Mouse (Mus musculus) hindbrain, embryonic 12.5 days (tissue): ENCODE measurements around the gene Rbms3. TPM values are rescaled to one million over a fixed set of nuclear protein-coding genes. Genes with fewer than 3 reads are reported as not detected.

Experiments used
- ATAC-seq: fragments of 200-750 bp; cut with Nextera tagmentation; 2 replicates; pipeline ENCODE4 v1.8.0; 2017; ENCODE audit warnings: moderate TSS enrichment; ENCODE audit not compliant: low FRiP score
- H3K27ac ChIP-seq: fragments of 300-500 bp; sonication (generic); 2 replicates; pipeline ENCODE4 v1.5.1; 2016; ENCODE audit warnings: mild to moderate bottlenecking
- H3K27me3 ChIP-seq: fragments of 300-500 bp; sonication (generic); 2 replicates; pipeline ENCODE4 v1.6.1; 2016; ENCODE audit warnings: mild to moderate bottlenecking
- H3K36me3 ChIP-seq: fragments of 300-500 bp; sonication (generic); 2 replicates; pipeline ENCODE4 v1.6.1; 2016; ENCODE audit warnings: mild to moderate bottlenecking
- H3K4me1 ChIP-seq: fragments of 300-500 bp; sonication (generic); 2 replicates; pipeline ENCODE4 v1.6.1; 2016
- H3K4me2 ChIP-seq: fragments of 300-500 bp; sonication (generic); replicated peaks from 2 replicates; pipeline ENCODE4 v1.6.1; 2016; ENCODE audit warnings: mild to moderate bottlenecking
- H3K4me3 ChIP-seq: fragments of 300-500 bp; sonication (generic); 2 replicates; pipeline ENCODE4 v1.5.1; 2016; ENCODE audit warnings: mild to moderate bottlenecking
- H3K9ac ChIP-seq: fragments of 300-500 bp; sonication (generic); 2 replicates; pipeline ENCODE4 v1.6.1; 2016; ENCODE audit warnings: mild to moderate bottlenecking, moderate library complexity
- H3K9me3 ChIP-seq: fragments of 300-500 bp; sonication (generic); replicated peaks from 2 replicates; pipeline ENCODE4 v1.6.1; 2016; ENCODE audit warnings: mild to moderate bottlenecking
- WGBS: fragments of 180-500 bp; shearing (Covaris S2); methylation state at CpG from one replicate; pipeline ENCODE4 v1.1.7; 2016; 5-methylcytosine and 5-hydroxymethylcytosine counted together
- polyA plus RNA-seq: library from polyadenylated mRNA; unstranded; fragments of >200 nt; fragmentation: Nextera tagmentation; extraction: Ambion mirVana; gene quantifications from 2 replicates; pipeline ENCODE4 v1.2.1, GENCODE M21; 2016

Gene Rbms3
- polyA plus RNA-seq, 1 experiment from 2014 or later = 58.7 TPM

- WGBS = 95% methylated on average over 3 of the region's 3 CpGs
- no peaks in the 10 kb centered on the region for H3K36me3 ChIP-seq
Observed at GRCm38 (mm10) chr9:117010801-117011200, 618.9 kb downstream of the Rbms3 start.

GRCm38 (mm10) chr9:117008194-117008593 lies 621.5 kb downstream of the Rbms3 start:
- Histone ChIP-seq H3K4me2 (no peak overlapping the region), H3K36me3 (no peaks in the 10 kb centered on the region), H3K4me3 (no peak overlapping the region), H3K27ac (no peak overlapping the region), H3K9me3 (no peaks in the 10 kb centered on the region), H3K9ac (no peak overlapping the region), H3K27me3 (no peaks in the 10 kb centered on the region), H3K4me1 (no peaks in the 10 kb centered on the region)
- ATAC-seq = no peak
- whole genome bisulfite sequencing = 58% methylated on average over 1 of the region's 1 CpGs

More at GRCm38 (mm10) chr9:117010801-117011200, 618.9 kb downstream of the Rbms3 start:
- H3K9ac ChIP-seq = no peak overlapping the region
- no peak overlapping the region for H3K4me2 ChIP-seq
- H3K27ac ChIP-seq = no peak overlapping the region
- no peaks in the 10 kb centered on the region for H3K4me1 ChIP-seq
- H3K4me3 ChIP-seq = no peak overlapping the region
- H3K9me3 ChIP-seq = no peaks in the 10 kb centered on the region
- no peaks in the 10 kb centered on the region for H3K27me3 ChIP-seq
- no peak for ATAC-seq

- H3K4me3 ChIP-seq = no peak overlapping the region
- no peaks in the 10 kb centered on the region for H3K27me3 ChIP-seq
- no peaks in the 10 kb centered on the region for H3K36me3 ChIP-seq
- no peak overlapping the region for H3K9ac ChIP-seq
- H3K9me3 ChIP-seq = no peaks in the 10 kb centered on the region
- H3K27ac ChIP-seq = no peak overlapping the region
- no peaks in the 10 kb centered on the region for H3K4me1 ChIP-seq
- 93% methylated on average over 2 of the region's 2 CpGs for WGBS
- H3K4me2 ChIP-seq = no peak overlapping the region
- ATAC-seq = no peak
Observed at GRCm38 (mm10) chr9:117002083-117002482, 627.6 kb downstream of the Rbms3 start.

GRCm38 (mm10) chr9:116999186-116999585 lies 630.5 kb downstream of the Rbms3 start:
- Histone ChIP-seq H3K27ac (no peak overlapping the region), H3K4me2 (no peak overlapping the region), H3K36me3 (no peaks in the 10 kb centered on the region), H3K4me1 (no peaks in the 10 kb centered on the region), H3K27me3 (no peaks in the 10 kb centered on the region), H3K9me3 (no peaks in the 10 kb centered on the region), H3K9ac (no peak overlapping the region), H3K4me3 (no peak overlapping the region)
- WGBS = 61% methylated on average over 6 of the region's 6 CpGs
- ATAC-seq = no peak

- Histone ChIP-seq H3K4me2 (no peak overlapping the region), H3K9me3 (no peaks in the 10 kb centered on the region), H3K27ac (no peak overlapping the region), H3K9ac (no peak overlapping the region), H3K4me1 (no peaks in the 10 kb centered on the region), H3K4me3 (no peak overlapping the region), H3K27me3 (no peaks in the 10 kb centered on the region), H3K36me3 (no peaks in the 10 kb centered on the region)
- no peak for ATAC-seq
- WGBS = 86% methylated on average over 6 of the region's 6 CpGs
Observed at GRCm38 (mm10) chr9:116990321-116990720, 639.4 kb downstream of the Rbms3 start.

- Histone ChIP-seq H3K4me2 (no peak overlapping the region), H3K4me3 (no peak overlapping the region), H3K27me3 (no peaks in the 10 kb centered on the region), H3K36me3 (no peaks in the 10 kb centered on the region), H3K9ac (no peak overlapping the region), H3K27ac (no peak overlapping the region), H3K4me1 (no peaks in the 10 kb centered on the region), H3K9me3 (no peaks in the 10 kb centered on the region)
- ATAC-seq = no peak
- 82% methylated on average over 5 of the region's 5 CpGs for WGBS
Observed at GRCm38 (mm10) chr9:116980801-116981200, 648.9 kb downstream of the Rbms3 start.

GRCm38 (mm10) chr9:116977428-116977827 lies 652.3 kb downstream of the Rbms3 start:
- Histone ChIP-seq H3K36me3 (no peaks in the 10 kb centered on the region), H3K9me3 (no peaks in the 10 kb centered on the region), H3K4me1 (no peaks in the 10 kb centered on the region), H3K9ac (no peak overlapping the region), H3K4me3 (no peak overlapping the region), H3K27ac (no peak overlapping the region), H3K4me2 (no peak overlapping the region), H3K27me3 (no peaks in the 10 kb centered on the region)
- no peak for ATAC-seq
- WGBS = 85% methylated on average over 6 of the region's 6 CpGs

- no peak for ATAC-seq
- no peak overlapping the region for H3K4me3 ChIP-seq
Observed at GRCm38 (mm10) chr9:116976575-116977408, 652.9 kb downstream of the Rbms3 start.

GRCm38 (mm10) chr9:116975269-116975668 lies 654.4 kb downstream of the Rbms3 start:
- no peak overlapping the region for H3K9ac ChIP-seq
- H3K27ac ChIP-seq = no peak overlapping the region
- H3K36me3 ChIP-seq = no peaks in the 10 kb centered on the region
- 88% methylated on average over 4 of the region's 4 CpGs for WGBS
- H3K9me3 ChIP-seq = no peaks in the 10 kb centered on the region
- H3K4me2 ChIP-seq = no peak overlapping the region
- no peak overlapping the region for H3K4me3 ChIP-seq
- no peaks in the 10 kb centered on the region for H3K4me1 ChIP-seq
- no peak for ATAC-seq
- no peaks in the 10 kb centered on the region for H3K27me3 ChIP-seq

More at GRCm38 (mm10) chr9:116976575-116977408, 652.9 kb downstream of the Rbms3 start:
- no peaks in the 10 kb centered on the region for H3K27me3 ChIP-seq
- 88% methylated on average over 21 of the region's 21 CpGs for WGBS
- no peaks in the 10 kb centered on the region for H3K4me1 ChIP-seq
- no peak overlapping the region for H3K9ac ChIP-seq
- no peak overlapping the region for H3K4me2 ChIP-seq
- H3K27ac ChIP-seq = no peak overlapping the region
- H3K9me3 ChIP-seq = no peaks in the 10 kb centered on the region
- H3K36me3 ChIP-seq = no peaks in the 10 kb centered on the region

GRCm38 (mm10) chr9:116974134-116974533 lies 655.6 kb downstream of the Rbms3 start:
- WGBS = 93% methylated on average over 3 of the region's 3 CpGs
- Histone ChIP-seq H3K4me2 (no peak overlapping the region), H3K9me3 (no peaks in the 10 kb centered on the region), H3K9ac (no peak overlapping the region), H3K27ac (no peak overlapping the region), H3K36me3 (no peaks in the 10 kb centered on the region), H3K4me1 (no peaks in the 10 kb centered on the region), H3K27me3 (no peaks in the 10 kb centered on the region), H3K4me3 (no peak overlapping the region)
- no peak for ATAC-seq

GRCm38 (mm10) chr9:116973594-116973993 lies 656.1 kb downstream of the Rbms3 start:
- Histone ChIP-seq H3K4me2 (no peak overlapping the region), H3K36me3 (no peaks in the 10 kb centered on the region), H3K27me3 (no peaks in the 10 kb centered on the region), H3K4me1 (no peaks in the 10 kb centered on the region), H3K27ac (no peak overlapping the region), H3K9me3 (no peaks in the 10 kb centered on the region), H3K9ac (no peak overlapping the region), H3K4me3 (no peak overlapping the region)
- WGBS = 46% methylated on average over 2 of the region's 2 CpGs
- no peak for ATAC-seq

GRCm38 (mm10) chr9:116967317-116967716 lies 662.4 kb downstream of the Rbms3 start:
- Histone ChIP-seq H3K27ac (no peak overlapping the region), H3K9ac (no peak overlapping the region), H3K9me3 (no peaks in the 10 kb centered on the region), H3K4me2 (no peak overlapping the region), H3K36me3 (no peaks in the 10 kb centered on the region), H3K4me3 (no peak overlapping the region), H3K27me3 (no peaks in the 10 kb centered on the region), H3K4me1 (peaks cover 8% of the 10 kb centered on the region)
- WGBS = 87% methylated on average over 3 of the region's 3 CpGs
- ATAC-seq = no peak

- Histone ChIP-seq H3K4me1 (peaks cover 8% of the 10 kb centered on the region), H3K27me3 (no peaks in the 10 kb centered on the region), H3K27ac (peak overlapping the region; percentile 48; the same call in 1 of the 2 replicates), H3K36me3 (no peaks in the 10 kb centered on the region), H3K9ac (no peak overlapping the region), H3K9me3 (no peaks in the 10 kb centered on the region), H3K4me3 (no peak overlapping the region), H3K4me2 (no peak overlapping the region)
- no peak for ATAC-seq
- 57% methylated on average over 6 of the region's 6 CpGs for WGBS
Observed at GRCm38 (mm10) chr9:116965691-116966090, 664.0 kb downstream of the Rbms3 start.
